Mouse (Mus musculus) ES-Bruce4 (cell line): ENCODE measurements at regions not wholly inside any gene's neighbourhood (a gene's known extent, or its start where the extent isn't known, plus 50 kb on each side); places are given as distances from the start of the nearest gene placed in this dataset.

Experiments used
- H3K27ac ChIP-seq: 2 replicates; pipeline ENCODE4 v1.5.1; 2012; ENCODE audit warnings: low read length, inconsistent platforms; ENCODE audit not compliant: insufficient read depth
- H3K27me3 ChIP-seq: 2 replicates; pipeline ENCODE4 v1.6.1; 2012; ENCODE audit warnings: mild to moderate bottlenecking, low read length, inconsistent platforms; ENCODE audit not compliant: control insufficient read depth, poor library complexity, insufficient read depth, severe bottlenecking
- H3K36me3 ChIP-seq: 2 replicates; pipeline ENCODE4 v1.6.1; 2012; ENCODE audit warnings: inconsistent platforms, mild to moderate bottlenecking, low read length, moderate library complexity; ENCODE audit not compliant: control insufficient read depth, poor library complexity, insufficient read depth, severe bottlenecking
- H3K4me1 ChIP-seq: one replicate; pipeline ENCODE4 v1.8.1; 2011; ENCODE audit warnings: low read length; ENCODE audit not compliant: control insufficient read depth, insufficient read depth
- H3K4me3 ChIP-seq: 2 replicates; pipeline ENCODE4 v1.5.1; 2011; ENCODE audit warnings: low read depth, mild to moderate bottlenecking, low read length
- H3K9ac ChIP-seq: 2 replicates; pipeline ENCODE4 v1.6.1; 2012; ENCODE audit warnings: low read depth, mild to moderate bottlenecking, inconsistent platforms; ENCODE audit not compliant: poor library complexity, severe bottlenecking
- H3K9me3 ChIP-seq: replicated peaks from 2 replicates; pipeline ENCODE4 v1.6.1; 2012; ENCODE audit warnings: mild to moderate bottlenecking, low read length, inconsistent platforms; ENCODE audit not compliant: control insufficient read depth, poor library complexity, insufficient read depth, severe bottlenecking
- CTCF ChIP-seq: IDR thresholded peaks from one replicate; pipeline ENCODE4 v1.8.1; 2011; ENCODE audit warnings: low read depth, low read length
- EP300 ChIP-seq: IDR thresholded peaks from 2 replicates; pipeline ENCODE4 v1.6.1; 2011; ENCODE audit warnings: low read depth, low read length; ENCODE audit not compliant: insufficient read depth
- POLR2A ChIP-seq: IDR thresholded peaks from one replicate; pipeline ENCODE4 v1.8.1; 2011; ENCODE audit warnings: low read length; ENCODE audit not compliant: insufficient read depth

GRCm38 (mm10) chr3:52817416-52817815, 199.6 kb downstream of the Cog6 start:
- H3K4me1 ChIP-seq: no peaks in the 10 kb centered on the region
- TF ChIP-seq POLR2A: no peak
- no peak for TF ChIP-seq EP300
- TF ChIP-seq CTCF: no peak
- no peak overlapping the region for H3K9ac ChIP-seq
- H3K27me3 ChIP-seq: no peaks in the 10 kb centered on the region
- H3K4me3 ChIP-seq: no peak overlapping the region
- no peak overlapping the region for H3K27ac ChIP-seq
- H3K9me3 ChIP-seq: no peaks in the 10 kb centered on the region
- H3K36me3 ChIP-seq: no peaks in the 10 kb centered on the region

DNA sequence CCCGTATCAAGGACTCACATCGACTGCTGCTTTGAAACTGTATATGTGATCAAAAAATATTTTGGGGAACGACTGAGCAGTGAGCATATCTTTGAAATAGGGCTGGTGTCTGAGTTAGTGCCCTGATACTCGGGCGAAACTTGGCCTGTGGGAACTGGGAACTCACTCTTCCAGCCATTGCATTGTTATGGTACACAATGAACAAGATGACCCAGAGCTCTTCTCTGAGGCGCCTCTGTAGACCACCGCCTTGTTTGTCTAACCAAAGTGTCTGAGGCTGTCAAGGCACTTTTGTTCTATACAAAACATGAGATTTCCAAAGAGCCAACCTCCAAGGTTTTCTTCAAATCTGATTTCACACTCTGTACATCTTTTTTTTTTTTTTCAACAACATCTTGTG, 201.5 kb downstream of the Cog6 start:
- no peaks in the 10 kb centered on the region for H3K27me3 ChIP-seq
- H3K36me3 ChIP-seq: no peaks in the 10 kb centered on the region
- H3K9me3 ChIP-seq: no peaks in the 10 kb centered on the region
- no peaks in the 10 kb centered on the region for H3K4me1 ChIP-seq
- TF ChIP-seq EP300 (no peak), POLR2A (no peak), CTCF (no peak)
- H3K4me3 ChIP-seq: no peak overlapping the region
- H3K9ac ChIP-seq: no peak overlapping the region
- H3K27ac ChIP-seq: no peak overlapping the region

- H3K9me3 ChIP-seq: no peaks in the 10 kb centered on the region
- H3K4me3 ChIP-seq: no peak overlapping the region
- no peaks in the 10 kb centered on the region for H3K27me3 ChIP-seq
- H3K27ac ChIP-seq: no peak overlapping the region
- H3K4me1 ChIP-seq: no peaks in the 10 kb centered on the region
- no peak overlapping the region for H3K9ac ChIP-seq
- H3K36me3 ChIP-seq: no peaks in the 10 kb centered on the region
- no peak for TF ChIP-seq POLR2A
These were observed 214.7 kb downstream of the Cog6 start for GRCm38 (mm10) chr3:52802324-52802723.

DNA sequence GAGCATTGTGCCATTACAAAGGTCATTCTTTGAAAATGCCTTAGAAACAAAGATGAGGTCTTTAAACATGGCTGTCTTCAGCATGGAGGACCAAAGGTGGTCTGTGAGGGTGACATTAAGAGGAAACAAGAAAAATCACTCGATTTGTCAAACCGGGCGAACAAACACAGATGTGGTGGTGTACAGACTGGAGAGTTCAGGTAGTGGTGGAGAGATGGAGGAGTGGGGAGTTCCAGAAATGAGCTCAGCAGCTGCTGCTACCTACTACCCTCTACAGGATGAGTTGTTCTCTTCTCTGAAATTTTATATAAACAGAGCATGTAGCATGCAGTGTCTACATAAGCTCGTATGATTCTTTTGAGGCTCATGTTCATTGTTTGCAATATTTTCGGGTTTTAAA, 215.6 kb downstream of the Cog6 start:
- TF ChIP-seq EP300: no peak
- no peak for TF ChIP-seq CTCF
- TF ChIP-seq POLR2A: no peak
- H3K27ac ChIP-seq: no peak overlapping the region
- no peak overlapping the region for H3K4me3 ChIP-seq
- no peak overlapping the region for H3K9ac ChIP-seq
- H3K9me3 ChIP-seq: no peaks in the 10 kb centered on the region
- no peaks in the 10 kb centered on the region for H3K27me3 ChIP-seq
- no peaks in the 10 kb centered on the region for H3K4me1 ChIP-seq
- no peaks in the 10 kb centered on the region for H3K36me3 ChIP-seq

DNA sequence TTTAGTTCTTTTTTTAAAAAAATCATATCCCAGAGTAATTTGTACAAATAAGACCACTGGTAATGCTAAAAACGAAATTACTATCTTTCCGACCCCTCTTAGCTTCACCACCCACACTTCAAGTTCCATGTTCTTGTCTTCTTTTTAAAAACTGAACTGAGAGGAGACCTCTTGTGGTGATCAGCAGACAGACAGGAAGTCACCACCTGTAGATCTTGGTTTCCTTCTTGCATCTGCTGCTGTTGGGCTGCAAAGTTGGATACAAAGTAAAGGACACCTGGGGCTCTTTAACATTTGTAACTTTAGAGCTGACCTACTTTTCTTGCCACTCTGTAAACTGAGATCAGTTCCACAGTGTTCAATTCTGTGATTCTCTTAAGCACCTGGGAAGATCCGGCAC, 216.4 kb downstream of the Cog6 start:
- Histone ChIP-seq H3K36me3 (no peaks in the 10 kb centered on the region), H3K27me3 (no peaks in the 10 kb centered on the region), H3K4me1 (no peaks in the 10 kb centered on the region), H3K4me3 (no peak overlapping the region), H3K27ac (no peak overlapping the region), H3K9me3 (no peaks in the 10 kb centered on the region), H3K9ac (no peak overlapping the region)
- TF ChIP-seq CTCF: no peak
- TF ChIP-seq POLR2A: no peak
- TF ChIP-seq EP300: no peak

GRCm38 (mm10) chr3:52797801-52798200, 219.2 kb downstream of the Cog6 start:
- TF ChIP-seq EP300 (no peak), CTCF (no peak), POLR2A (no peak)
- Histone ChIP-seq H3K27me3 (no peaks in the 10 kb centered on the region), H3K36me3 (no peaks in the 10 kb centered on the region)

GRCm38 (mm10) chr3:52797164-52797563, 219.9 kb downstream of the Cog6 start:
- Histone ChIP-seq H3K9me3 (no peaks in the 10 kb centered on the region), H3K36me3 (no peaks in the 10 kb centered on the region), H3K9ac (no peak overlapping the region), H3K4me1 (no peaks in the 10 kb centered on the region), H3K27ac (no peak overlapping the region), H3K4me3 (no peak overlapping the region), H3K27me3 (no peaks in the 10 kb centered on the region)
- TF ChIP-seq EP300 (no peak), CTCF (no peak), POLR2A (no peak)

More at GRCm38 (mm10) chr3:52797801-52798200, 219.2 kb downstream of the Cog6 start:
- H3K4me1 ChIP-seq: no peaks in the 10 kb centered on the region
- no peaks in the 10 kb centered on the region for H3K9me3 ChIP-seq
- H3K27ac ChIP-seq: no peak overlapping the region
- H3K4me3 ChIP-seq: no peak overlapping the region
- no peak overlapping the region for H3K9ac ChIP-seq
